Mouse (Mus musculus) central nervous system, embryonic 18 days (tissue): ENCODE measurements around the gene Pkd1l1. TPM values are rescaled to one million over a fixed set of nuclear protein-coding genes. Genes with fewer than 3 reads are reported as not detected.

Experiments
- polyA plus RNA-seq: library from polyadenylated mRNA; depleted of rRNA; stranded (reverse); fragments of >200 nt; gene quantifications from 2 replicates; pipeline ENCODE4 v1.2.3, GENCODE M21; 2012; rRNA removed

Gene Pkd1l1
- 0.12 and 0.27 TPM in 2 replicates for polyA plus RNA-seq

GRCm38 (mm10) chr11:8973166-8973565, at the start of gene Pkd1l1:
Gene Pkd1l1, minus strand, starts transcription at chr11:8973266.

DNA sequence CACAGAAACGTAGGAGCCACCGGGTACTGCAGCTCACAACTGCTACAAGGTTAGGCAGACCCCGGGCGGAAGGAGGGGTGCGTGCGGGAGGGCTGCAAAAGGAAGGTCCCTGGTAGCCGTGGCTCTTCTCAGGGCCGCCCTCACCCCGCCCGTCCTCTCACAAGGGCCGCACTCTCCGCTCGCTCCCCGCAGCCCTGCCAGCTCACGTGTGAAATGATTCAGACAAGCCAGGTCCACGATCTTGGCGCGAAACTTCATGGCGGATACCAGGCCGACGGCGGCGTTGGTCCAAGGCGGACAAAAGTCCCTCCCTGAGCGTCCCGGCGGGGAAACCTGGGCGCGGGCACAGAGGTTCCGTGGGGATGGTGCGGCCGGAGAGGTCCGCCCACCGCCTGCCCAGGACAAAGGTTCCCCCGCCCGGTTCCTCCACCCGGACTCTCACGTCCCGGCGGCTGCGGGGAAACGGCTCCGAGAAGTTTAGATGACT, 37.8 kb upstream of the Pkd1l1 start, which contains the start of gene Hus1:
TSS of gene Hus1 (minus strand) at position 339 of the 487 bp plus-strand sequence.

Other genes starting within 250 kb of the Pkd1l1 start
- gene Hus1, start 37.9 kb upstream of the Pkd1l1 start, polyA plus RNA-seq = 9.0 and 10.4 TPM in 2 replicates
- gene Gm11992, start 75.3 kb upstream of the Pkd1l1 start, polyA plus RNA-seq = 1.3 and 1.9 TPM in 2 replicates
- 0.06 and 0.13 TPM in 2 replicates for gene Sun3, start 75.7 kb upstream of the Pkd1l1 start, polyA plus RNA-seq
- gene Upp1, start 144.8 kb upstream of the Pkd1l1 start, polyA plus RNA-seq = 2.1 and 3.0 TPM in 2 replicates
- 0.03 TPM in 2 replicates for gene Abca13, start 218.7 kb upstream of the Pkd1l1 start, polyA plus RNA-seq